Mouse (Mus musculus) erythroblast, embryonic 14.5 days (primary cell): ENCODE results near the gene Zbtb7b.

Source experiments
- GATA1 ChIP-seq: IDR thresholded peaks from 2 replicates; pipeline ENCODE4 v1.6.1; 2012; ENCODE audit warnings: low read length, inconsistent platforms, mixed read lengths
- TAL1 ChIP-seq: IDR thresholded peaks from 3 replicates; pipeline ENCODE4 v1.6.1; 2012; ENCODE audit warnings: low read length, inconsistent platforms, mixed read lengths

- TF ChIP-seq GATA1 (no peak), TAL1 (no peak)
These were observed 42.7 kb upstream of the Zbtb7b start for GRCm38 (mm10) chr3:89437269-89437668.
